Mouse (Mus musculus) lung, postnatal 4 days (tissue): Measurements from ENCODE around the gene Psmb2.
A peak's percentile ranks its signal among the peaks of the same experiment; 100 is the strongest.

Source experiments
- DNase-seq, 2 experiments: peaks; one replicate each; pipeline ENCODE4 v3.0.0; 2021

Psmb2 gene

GRCm38 (mm10) chr4:126753268-126754230 lies 76.1 kb downstream of the Psmb2 start, which contains the start of the genes Ncdn and AU040320:
TSS of gene Ncdn (minus strand) at chr4:126753438.
TSS of gene AU040320 (plus strand) at chr4:126753544.
- peak; percentile 97 to 98 for DNase-seq

GRCm38 (mm10) chr4:126754231-126754611 lies 76.8 kb downstream of the Psmb2 start:
- DNase-seq = no peak

- DNase-seq = no peak
Observed at GRCm38 (mm10) chr4:126754736-126755374, 77.4 kb downstream of the Psmb2 start.

GRCm38 (mm10) chr4:126756766-126757165 lies 79.3 kb downstream of the Psmb2 start:
- DNase-seq = peak in 1 of 2 experiments; percentile 22

GRCm38 (mm10) chr4:126758299-126758698 lies 80.9 kb downstream of the Psmb2 start:
- no peak for DNase-seq
